Mouse (Mus musculus) cerebellum, adult 2 months (tissue): ENCODE data around the gene Sgcd. TPM values are rescaled to one million over a fixed set of nuclear protein-coding genes. Genes with fewer than 3 reads are reported as not detected.

Experiments used
- DNase-seq, 2 experiments: peaks; one replicate each; pipeline ENCODE4 v3.0.0; 2021
- H3K27ac ChIP-seq: fragments of 200-500 bp; 2 replicates; pipeline ENCODE4 v1.5.1; 2012; ENCODE audit warnings: low read length, control low read depth, inconsistent platforms; ENCODE audit not compliant: insufficient read depth
- H3K27me3 ChIP-seq: fragments of 200-500 bp; 2 replicates; pipeline ENCODE4 v1.6.1; 2012; ENCODE audit warnings: inconsistent platforms, mild to moderate bottlenecking, low read length, moderate library complexity; ENCODE audit not compliant: control insufficient read depth, insufficient read depth
- H3K4me1 ChIP-seq: fragments of 200-500 bp; 2 replicates; pipeline ENCODE4 v1.6.1; 2011; ENCODE audit warnings: low read length; ENCODE audit not compliant: control insufficient read depth, insufficient read depth
- H3K4me3 ChIP-seq: fragments of 200-500 bp; replicated peaks from 2 replicates; pipeline ENCODE3; 2011; ENCODE audit warnings: mild to moderate bottlenecking, low read depth, low read length, control low read depth; ENCODE audit not compliant: insufficient read depth
- CTCF ChIP-seq: fragments of 200-500 bp; IDR thresholded peaks from 2 replicates; pipeline ENCODE4 v1.5.1; 2011; ENCODE audit warnings: low read depth, mild to moderate bottlenecking, control low read depth, low read length, moderate library complexity, borderline replicate concordance; ENCODE audit not compliant: insufficient read depth
- POLR2A ChIP-seq: fragments of 200-500 bp; IDR thresholded peaks from 2 replicates; pipeline ENCODE4 v1.6.1; 2011; ENCODE audit warnings: low read length, control low read depth, borderline replicate concordance; ENCODE audit not compliant: insufficient read depth
- WGBS: fragments of 180-500 bp; shearing (Covaris S2); methylation state at CpG from one replicate; pipeline ENCODE4 v1.1.7; 2018; 5-methylcytosine and 5-hydroxymethylcytosine counted together
- polyA plus RNA-seq: library from polyadenylated mRNA; depleted of rRNA; stranded (reverse); fragments of >200 nt; gene quantifications from 2 replicates; pipeline ENCODE4 v1.2.3, GENCODE M21; 2012

Gene Sgcd
- polyA plus RNA-seq, 1 experiment, result 2.6 TPM

GRCm38 (mm10) chr11:47276586-47276985 lies 712.2 kb downstream of the Sgcd start:
- TF ChIP-seq POLR2A, result no peak
- TF ChIP-seq CTCF, result no peak
- H3K27ac ChIP-seq, result no peak overlapping the region
- no peaks in the 10 kb centered on the region for H3K4me1 ChIP-seq
- 42% methylated on average over 4 of the region's 4 CpGs for WGBS
- DNase-seq, result no peak
- no peak overlapping the region for H3K4me3 ChIP-seq
- H3K27me3 ChIP-seq, result no peaks in the 10 kb centered on the region; the same call in 1 of the 2 replicates

DNA sequence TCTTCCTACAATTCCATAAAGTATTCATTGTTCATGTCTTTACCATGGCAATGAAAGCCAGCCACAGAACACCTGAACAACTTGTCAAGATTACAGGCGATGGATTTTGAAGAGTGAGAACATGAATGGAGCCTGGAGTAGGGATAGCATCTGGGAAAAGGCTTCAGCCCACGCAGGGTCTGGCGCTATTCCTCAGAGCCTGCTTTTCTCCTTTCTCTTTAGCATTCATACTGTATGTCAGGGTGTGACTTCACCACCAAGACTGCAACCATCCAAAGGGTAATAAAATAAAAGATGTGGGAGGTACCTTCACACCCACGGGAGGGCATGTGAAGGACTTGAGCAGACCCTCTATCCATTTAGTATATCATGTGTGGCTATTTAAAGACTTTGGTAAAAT lies 720.2 kb downstream of the Sgcd start:
- Histone ChIP-seq H3K4me3 (no peak overlapping the region), H3K4me1 (no peaks in the 10 kb centered on the region), H3K27me3 (no peaks in the 10 kb centered on the region; the same call in 1 of the 2 replicates), H3K27ac (no peak overlapping the region)
- no peak for DNase-seq
- TF ChIP-seq POLR2A, result no peak
- TF ChIP-seq CTCF, result no peak
- WGBS, result 88% methylated on average over 4 of the region's 4 CpGs

DNA sequence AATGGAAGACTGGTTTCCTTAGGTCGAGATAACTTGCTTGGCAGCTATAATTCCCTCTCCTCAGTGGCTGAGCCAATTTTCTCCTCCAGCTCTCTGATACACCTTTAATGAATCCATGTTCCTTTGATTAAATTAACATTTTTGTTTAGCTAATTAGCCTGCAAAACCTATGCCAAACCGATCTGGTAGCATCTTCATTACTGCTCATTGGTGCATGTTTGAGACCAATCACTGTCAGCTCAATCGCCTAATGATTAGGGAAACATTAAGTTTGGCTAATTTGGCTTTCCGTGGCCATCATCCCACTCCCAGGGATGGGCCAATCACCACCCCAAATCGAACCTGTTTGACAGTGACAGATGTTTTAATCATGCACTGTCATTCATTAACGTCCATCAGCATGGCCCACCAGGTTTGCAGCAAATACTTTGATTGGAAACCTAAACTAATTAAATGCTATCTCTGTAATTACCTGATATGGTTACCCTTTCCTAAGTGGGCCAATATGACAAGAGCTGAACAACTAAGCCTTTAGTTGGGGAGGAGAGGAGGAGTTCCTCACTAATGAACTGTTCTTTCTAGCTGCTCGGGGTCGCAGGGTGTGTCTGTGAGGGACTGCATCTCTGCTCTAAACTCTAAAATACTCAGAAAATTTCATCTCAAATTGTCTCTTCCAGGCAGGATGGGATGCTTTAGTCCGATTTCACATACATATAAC lies 724.3 kb downstream of the Sgcd start:
- Histone ChIP-seq H3K4me3 (no peak overlapping the region), H3K27ac (no peak overlapping the region), H3K27me3 (no peaks in the 10 kb centered on the region; the same call in 1 of the 2 replicates), H3K4me1 (no peaks in the 10 kb centered on the region)
- TF ChIP-seq POLR2A (no peak), CTCF (no peak)
- DNase-seq, result no peak
- WGBS, result 52% methylated on average over 9 of the region's 9 CpGs

- H3K4me3 ChIP-seq, result no peak overlapping the region
- WGBS, result 66% methylated on average over 7 of the region's 7 CpGs
- DNase-seq, result peak in 1 of 2 experiments; percentile 3
- peaks cover 10% of the 10 kb centered on the region; the same call in 1 of the 2 replicates for H3K4me1 ChIP-seq
- no peak overlapping the region for H3K27ac ChIP-seq
- H3K27me3 ChIP-seq, result no peaks in the 10 kb centered on the region; the same call in 1 of the 2 replicates
- TF ChIP-seq CTCF (no peak), POLR2A (no peak)
Observed at GRCm38 (mm10) chr11:47250301-47250700, 738.5 kb downstream of the Sgcd start.

- H3K27me3 ChIP-seq, result no peaks in the 10 kb centered on the region; the same call in 1 of the 2 replicates
- peak; percentile 12 to 53 for DNase-seq
- H3K27ac ChIP-seq, result no peak overlapping the region
- H3K4me3 ChIP-seq, result no peak overlapping the region
- peaks cover 10% of the 10 kb centered on the region; the same call in 1 of the 2 replicates for H3K4me1 ChIP-seq
- TF ChIP-seq CTCF (no peak), POLR2A (no peak)
- WGBS, result 14% methylated on average over 4 of the region's 4 CpGs
Observed at GRCm38 (mm10) chr11:47248345-47248893, 740.4 kb downstream of the Sgcd start.

GRCm38 (mm10) chr11:47247703-47248344 lies 740.9 kb downstream of the Sgcd start:
- TF ChIP-seq CTCF, result no peak
- no peak for TF ChIP-seq POLR2A
- peaks cover 10% of the 10 kb centered on the region; the same call in 1 of the 2 replicates for H3K4me1 ChIP-seq
- no peaks in the 10 kb centered on the region; the same call in 1 of the 2 replicates for H3K27me3 ChIP-seq
- H3K27ac ChIP-seq, result no peak overlapping the region
- H3K4me3 ChIP-seq, result no peak overlapping the region
- 19% methylated on average over 8 of the region's 8 CpGs for WGBS
- DNase-seq, result peak in 1 of 2 experiments; percentile 6

- peaks cover 1% of the 10 kb centered on the region; the same call in 1 of the 2 replicates for H3K4me1 ChIP-seq
- no peak for TF ChIP-seq POLR2A
- no peak for TF ChIP-seq CTCF
- no peak for DNase-seq
- no peak overlapping the region for H3K27ac ChIP-seq
- 94% methylated on average over 1 of the region's 1 CpGs for WGBS
- no peak overlapping the region for H3K4me3 ChIP-seq
- no peaks in the 10 kb centered on the region; the same call in 1 of the 2 replicates for H3K27me3 ChIP-seq
Observed at GRCm38 (mm10) chr11:47242401-47242800, 746.4 kb downstream of the Sgcd start.

- TF ChIP-seq CTCF (no peak), POLR2A (no peak)
- H3K27me3 ChIP-seq, result no peaks in the 10 kb centered on the region
- 26% methylated on average over 1 of the region's 1 CpGs for WGBS
Observed at GRCm38 (mm10) chr11:47228222-47228621, 760.5 kb downstream of the Sgcd start.

More at GRCm38 (mm10) chr11:47228222-47228621, 760.5 kb downstream of the Sgcd start:
- Histone ChIP-seq H3K4me3 (no peak overlapping the region), H3K27ac (no peak overlapping the region), H3K4me1 (no peaks in the 10 kb centered on the region)
- DNase-seq, result no peak
